ENCODE assay signal across 22 mouse cellular contexts in the genomic region with DNA sequence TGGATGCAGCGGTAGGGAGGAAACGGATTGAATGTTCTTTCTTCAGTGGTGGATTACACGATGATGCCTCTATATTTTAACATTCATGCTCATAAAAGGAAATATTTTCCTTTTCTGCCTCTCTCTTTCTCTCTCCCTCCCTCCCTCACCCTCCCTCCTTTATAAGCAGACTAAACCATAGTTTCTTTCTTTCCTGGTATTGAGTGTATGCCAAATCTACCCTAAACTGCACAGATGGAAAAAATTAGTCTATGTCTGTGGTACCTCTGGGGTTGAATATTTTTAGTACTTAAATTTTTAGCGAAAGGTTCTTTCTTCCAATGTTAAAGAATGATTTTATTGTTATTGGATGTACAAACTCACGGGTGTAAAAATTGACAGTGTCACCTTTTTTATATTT. TPM values are rescaled to one million over a fixed set of nuclear protein-coding genes. Genes with fewer than 3 reads are reported as not detected.
"Had no signal": no experiment of that assay in that cellular context is flagged by ENCODE, and none has a peak within 500 bp of the region (broad histone marks: within the 10 kb centered on the region; RNA-seq: fewer than 3 reads in every experiment).

No protein-coding gene starts in this region.

- H3K27ac ChIP-seq: kidney, postnatal 0 days; left cerebral cortex, adult 2 months; liver, embryonic 14.5 days; macrophage; midbrain, embryonic 12.5 days had no signal

- H3K4me3 ChIP-seq: left cerebral cortex, adult 2 months; limb, embryonic 12.5 days; midbrain, embryonic 12.5 days had no signal

- H3K4me2 ChIP-seq: limb, embryonic 12.5 days; liver, embryonic 11.5 days; lung, embryonic 14.5 days; midbrain, embryonic 12.5 days had no signal

- H3K9me3 ChIP-seq: limb, embryonic 12.5 days; midbrain, embryonic 12.5 days had no signal

- ATAC-seq: liver, postnatal 0 days; lung, postnatal 0 days; midbrain, embryonic 16.5 days had no signal

- DNase-seq: kidney, adult 2 months; kidney, postnatal 25 days; layer of hippocampus, postnatal 36 days; liver, postnatal 0 days; lung, embryonic 14.5 days; thymus, adult 18-20 months; thymus, postnatal 36 days had no signal

- H3K36me3 ChIP-seq: midbrain, embryonic 12.5 days had no signal

- H3K9ac ChIP-seq: limb, embryonic 12.5 days; liver, embryonic 14.5 days; liver, postnatal 0 days; lung, embryonic 14.5 days; midbrain, embryonic 12.5 days had no signal

- H3K4me1 ChIP-seq: midbrain, embryonic 12.5 days had no signal

- H3K27me3 ChIP-seq: limb, embryonic 12.5 days; midbrain, embryonic 12.5 days had no signal

RNA-seq across cellular contexts. Expression of a gene that starts 57.1 kb away (rescaled TPM):
- polyA plus RNA-seq: kidney, adult 2 months; kidney, embryonic 14.5 days; kidney, postnatal 0 days; limb, embryonic 12.5 days; liver, embryonic 11.5 days; liver, embryonic 14.5 days; liver, postnatal 0 days; lung, embryonic 14.5 days; lung, postnatal 0 days; macrophage; midbrain, embryonic 12.5 days; midbrain, embryonic 16.5 days; neural tube, embryonic 11.5 days; neural tube, embryonic 14.5 days; spleen, adult 2 months; testis, adult 2 months; urinary bladder, adult 2 months had no signal
